Mouse (Mus musculus): ENCODE results near the gene Syn2. TPM values are rescaled to one million over a fixed set of nuclear protein-coding genes. Genes with fewer than 3 reads are reported as not detected.

The Syn2 gene
- total and polyA plus RNA-seq, 2 experiments from 2014 or later: 95.2 to 145 TPM

GRCm38 (mm10) chr6:115126232-115126785 lies 8.4 kb upstream of the Syn2 start:
- Histone ChIP-seq H3K27me3 (ENCODE audit: insufficient read depth, low read length) (no peaks in the 10 kb centered on the region), H3K4me3 (ENCODE audit: low read depth, low read length) (no peak overlapping the region), H3K9ac (replicated peaks; ENCODE audit: low read length, poor library complexity, severe bottlenecking) (no peak overlapping the region), H3K36me3 (ENCODE audit: insufficient read depth, low read length) (no peaks in the 10 kb centered on the region), H3K27ac (ENCODE audit: low read depth, low read length) (peak overlapping the region; percentile 90), H3K4me2 (ENCODE audit: low read depth, low read length, poor library complexity, severe bottlenecking) (peak overlapping the region; percentile 18; the same call in 1 of the 2 replicates), H3K9me3 (ENCODE audit: low read length) (no peaks in the 10 kb centered on the region), H3K4me1 (ENCODE audit: insufficient read depth, low read length) (peaks cover 5% of the 10 kb centered on the region; the same call in 1 of the 2 replicates)
- 8% methylated on average over 2 of the region's 2 CpGs for WGBS
- DNase-seq (ENCODE audit: low spot score) (peak; percentile 94), ATAC-seq (ENCODE audit: low FRiP score) (peak; percentile 86)
- TF ChIP-seq CTCF (IDR thresholded peaks at IDR 0.05): no peak

GRCm38 (mm10) chr6:115126851-115127250 lies 7.9 kb upstream of the Syn2 start:
- WGBS: 39% methylated on average over 3 of the region's 3 CpGs

GRCm38 (mm10) chr6:115127255-115127824 lies 7.4 kb upstream of the Syn2 start:
- ATAC-seq (ENCODE audit: low FRiP score): no peak
- WGBS: 81% methylated on average over 5 of the region's 5 CpGs

More at GRCm38 (mm10) chr6:115126851-115127250, 7.9 kb upstream of the Syn2 start:
- H3K27me3 ChIP-seq (ENCODE audit: insufficient read depth, low read length): no peaks in the 10 kb centered on the region
- no peak for TF ChIP-seq CTCF (IDR thresholded peaks at IDR 0.05)
- H3K4me1 ChIP-seq (ENCODE audit: insufficient read depth, low read length): peaks cover 5% of the 10 kb centered on the region; the same call in 1 of the 2 replicates
- H3K9ac ChIP-seq (replicated peaks; ENCODE audit: low read length, poor library complexity, severe bottlenecking): no peak overlapping the region
- H3K4me2 ChIP-seq (ENCODE audit: low read depth, low read length, poor library complexity, severe bottlenecking): no peak overlapping the region
- ATAC-seq (ENCODE audit: low FRiP score) (peak; percentile 45), DNase-seq (ENCODE audit: low spot score) (peak; percentile 55)
- H3K9me3 ChIP-seq (ENCODE audit: low read length): no peaks in the 10 kb centered on the region
- H3K27ac ChIP-seq (ENCODE audit: low read depth, low read length): peak overlapping the region; percentile 90
- H3K4me3 ChIP-seq (ENCODE audit: low read depth, low read length): no peak overlapping the region
- no peaks in the 10 kb centered on the region for H3K36me3 ChIP-seq (ENCODE audit: insufficient read depth, low read length)

GRCm38 (mm10) chr6:115135332-115135649 lies 589 bp downstream of the Syn2 start:
- H3K4me3 ChIP-seq (ENCODE audit: low read depth, low read length): peak overlapping the region; percentile 87
- H3K9ac ChIP-seq (replicated peaks; ENCODE audit: low read length, poor library complexity, severe bottlenecking): peak overlapping the region; percentile 91
- 3% methylated on average over 26 of the region's 27 CpGs for WGBS
- H3K27me3 ChIP-seq (ENCODE audit: insufficient read depth, low read length): no peaks in the 10 kb centered on the region
- H3K9me3 ChIP-seq (ENCODE audit: low read length): no peaks in the 10 kb centered on the region
- H3K27ac ChIP-seq (ENCODE audit: low read depth, low read length): peak overlapping the region; percentile 67
- H3K36me3 ChIP-seq (ENCODE audit: insufficient read depth, low read length): no peaks in the 10 kb centered on the region
- ATAC-seq (ENCODE audit: low FRiP score): peak; percentile 34; the same call in 1 of the 2 replicates
- DNase-seq (ENCODE audit: low spot score): peak; percentile 18
- 0 out of 2 replicates have a peak, but pooled peaks cover 4% of the 10 kb centered on the region for H3K4me1 ChIP-seq (ENCODE audit: insufficient read depth, low read length)
- no peak for TF ChIP-seq CTCF (IDR thresholded peaks at IDR 0.05)
- peak overlapping the region; percentile 60 for H3K4me2 ChIP-seq (ENCODE audit: low read depth, low read length, poor library complexity, severe bottlenecking)

More at GRCm38 (mm10) chr6:115127255-115127824, 7.4 kb upstream of the Syn2 start:
- H3K4me1 ChIP-seq (ENCODE audit: insufficient read depth, low read length): peaks cover 5% of the 10 kb centered on the region; the same call in 1 of the 2 replicates
- H3K4me2 ChIP-seq (ENCODE audit: low read depth, low read length, poor library complexity, severe bottlenecking): no peak overlapping the region
- no peak for TF ChIP-seq CTCF (IDR thresholded peaks at IDR 0.05)
- H3K9ac ChIP-seq (replicated peaks; ENCODE audit: low read length, poor library complexity, severe bottlenecking): no peak overlapping the region
- no peaks in the 10 kb centered on the region for H3K36me3 ChIP-seq (ENCODE audit: insufficient read depth, low read length)
- DNase-seq (ENCODE audit: low spot score): no peak
- H3K27ac ChIP-seq (ENCODE audit: low read depth, low read length): peak overlapping the region; percentile 90
- no peaks in the 10 kb centered on the region for H3K27me3 ChIP-seq (ENCODE audit: insufficient read depth, low read length)
- H3K4me3 ChIP-seq (ENCODE audit: low read depth, low read length): no peak overlapping the region
- H3K9me3 ChIP-seq (ENCODE audit: low read length): no peaks in the 10 kb centered on the region

- no peak for DNase-seq (ENCODE audit: low spot score)
- H3K9me3 ChIP-seq (ENCODE audit: low read length): no peaks in the 10 kb centered on the region
- peak overlapping the region; percentile 60 for H3K4me2 ChIP-seq (ENCODE audit: low read depth, low read length, poor library complexity, severe bottlenecking)
- peak overlapping the region; percentile 87 for H3K4me3 ChIP-seq (ENCODE audit: low read depth, low read length)
- TF ChIP-seq CTCF (IDR thresholded peaks at IDR 0.05): no peak
- H3K4me1 ChIP-seq (ENCODE audit: insufficient read depth, low read length): 0 out of 2 replicates have a peak, but pooled peaks cover 4% of the 10 kb centered on the region
- no peaks in the 10 kb centered on the region for H3K36me3 ChIP-seq (ENCODE audit: insufficient read depth, low read length)
- H3K27ac ChIP-seq (ENCODE audit: low read depth, low read length): no peak overlapping the region
- H3K9ac ChIP-seq (replicated peaks; ENCODE audit: low read length, poor library complexity, severe bottlenecking): no peak overlapping the region
- 90% methylated on average over 7 of the region's 9 CpGs for WGBS
- no peak for ATAC-seq (ENCODE audit: low FRiP score)
- H3K27me3 ChIP-seq (ENCODE audit: insufficient read depth, low read length): no peaks in the 10 kb centered on the region
Measured at GRCm38 (mm10) chr6:115136156-115136555, 1.5 kb downstream of the Syn2 start.

- Histone ChIP-seq H3K4me1 (ENCODE audit: insufficient read depth, low read length) (no peaks in the 10 kb centered on the region), H3K4me2 (ENCODE audit: low read depth, low read length, poor library complexity, severe bottlenecking) (no peak overlapping the region)
- ATAC-seq (ENCODE audit: low FRiP score): no peak
Measured at GRCm38 (mm10) chr6:115141446-115141845, 6.7 kb downstream of the Syn2 start.

More at GRCm38 (mm10) chr6:115141446-115141845, 6.7 kb downstream of the Syn2 start:
- Histone ChIP-seq H3K27ac (ENCODE audit: low read depth, low read length) (no peak overlapping the region), H3K27me3 (ENCODE audit: insufficient read depth, low read length) (no peaks in the 10 kb centered on the region), H3K4me3 (ENCODE audit: low read depth, low read length) (no peak overlapping the region), H3K9ac (replicated peaks; ENCODE audit: low read length, poor library complexity, severe bottlenecking) (no peak overlapping the region), H3K36me3 (ENCODE audit: insufficient read depth, low read length) (no peaks in the 10 kb centered on the region), H3K9me3 (ENCODE audit: low read length) (no peaks in the 10 kb centered on the region)
- DNase-seq (ENCODE audit: low spot score): no peak
- 64% methylated on average over 4 of the region's 4 CpGs for WGBS
- TF ChIP-seq CTCF (IDR thresholded peaks at IDR 0.05): no peak
